Mouse (Mus musculus): ENCODE measurements around the gene Psmd4.
"Not testable (repeated sequence)": the region's sequence is repeated elsewhere in the genome, so short reads cannot be mapped to it uniquely, and the experiment has no call there.

Gene Psmd4

GRCm38 (mm10) chr3:95042166-95042837 lies at the start of gene Psmd4:
Psmd4 (minus strand) TSS chr3:95042614.
- peak; percentile 93 for DNase-seq (ENCODE audit: low read depth, low spot score)

GRCm38 (mm10) chr3:95088071-95088470 lies 45.7 kb upstream of the Psmd4 start:
- no peak for DNase-seq (ENCODE audit: low read depth, low spot score)

DNA sequence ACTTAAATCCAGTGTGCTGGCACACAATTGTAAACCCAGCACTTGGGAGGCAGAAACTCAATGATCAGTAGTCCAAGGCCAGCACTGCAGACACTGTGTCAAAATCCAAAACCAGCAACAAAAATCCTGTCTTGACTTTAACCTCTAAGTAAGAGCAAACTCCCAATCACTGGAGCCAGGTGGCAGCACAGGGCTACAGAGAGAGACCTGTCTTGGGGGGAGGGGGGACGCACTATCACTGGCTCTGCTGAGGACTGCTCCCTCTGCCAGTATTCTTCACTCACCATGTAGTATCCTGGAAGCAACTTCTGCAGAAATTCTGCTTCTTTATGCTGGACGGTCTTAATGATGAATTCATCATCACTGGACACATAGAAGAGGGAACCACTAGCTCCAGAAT lies 29.2 kb upstream of the Psmd4 start:
- no peak for DNase-seq (ENCODE audit: low read depth, low spot score)

- DNase-seq (ENCODE audit: low read depth, low spot score), result no peak
Observed at GRCm38 (mm10) chr3:95066570-95066969, 24.2 kb upstream of the Psmd4 start.

DNA sequence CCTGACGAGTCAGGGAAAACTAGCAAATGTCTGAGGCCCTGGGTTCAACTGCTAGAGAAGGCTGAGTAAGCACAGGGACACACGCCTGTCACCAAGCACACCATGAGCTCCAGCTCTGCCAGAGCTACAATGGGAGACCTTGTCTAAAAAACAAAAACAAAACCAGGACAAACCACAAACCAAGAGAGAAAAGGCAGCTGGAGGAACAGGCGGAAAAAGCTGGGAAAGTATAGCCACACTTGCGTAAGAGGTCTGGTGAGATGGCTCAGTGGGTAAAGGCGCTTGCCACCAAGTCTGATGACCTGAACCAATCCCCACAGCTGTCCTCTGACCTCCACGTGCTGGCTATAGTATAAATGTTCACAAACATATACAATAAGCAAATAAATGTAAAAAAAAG lies 23.7 kb upstream of the Psmd4 start:
- DNase-seq (ENCODE audit: low read depth, low spot score), result no peak

- no peak for DNase-seq (ENCODE audit: low read depth, low spot score)
Observed at GRCm38 (mm10) chr3:95065553-95065952, 23.1 kb upstream of the Psmd4 start.

- no peak for DNase-seq (ENCODE audit: low read depth, low spot score)
Observed at GRCm38 (mm10) chr3:95063741-95064140, 21.3 kb upstream of the Psmd4 start.

GRCm38 (mm10) chr3:95058078-95058477 lies 15.7 kb upstream of the Psmd4 start:
- DNase-seq (ENCODE audit: low read depth, low spot score), result no peak

GRCm38 (mm10) chr3:95056275-95056674 lies 13.9 kb upstream of the Psmd4 start:
- DNase-seq (ENCODE audit: low read depth, low spot score), result no peak

DNA sequence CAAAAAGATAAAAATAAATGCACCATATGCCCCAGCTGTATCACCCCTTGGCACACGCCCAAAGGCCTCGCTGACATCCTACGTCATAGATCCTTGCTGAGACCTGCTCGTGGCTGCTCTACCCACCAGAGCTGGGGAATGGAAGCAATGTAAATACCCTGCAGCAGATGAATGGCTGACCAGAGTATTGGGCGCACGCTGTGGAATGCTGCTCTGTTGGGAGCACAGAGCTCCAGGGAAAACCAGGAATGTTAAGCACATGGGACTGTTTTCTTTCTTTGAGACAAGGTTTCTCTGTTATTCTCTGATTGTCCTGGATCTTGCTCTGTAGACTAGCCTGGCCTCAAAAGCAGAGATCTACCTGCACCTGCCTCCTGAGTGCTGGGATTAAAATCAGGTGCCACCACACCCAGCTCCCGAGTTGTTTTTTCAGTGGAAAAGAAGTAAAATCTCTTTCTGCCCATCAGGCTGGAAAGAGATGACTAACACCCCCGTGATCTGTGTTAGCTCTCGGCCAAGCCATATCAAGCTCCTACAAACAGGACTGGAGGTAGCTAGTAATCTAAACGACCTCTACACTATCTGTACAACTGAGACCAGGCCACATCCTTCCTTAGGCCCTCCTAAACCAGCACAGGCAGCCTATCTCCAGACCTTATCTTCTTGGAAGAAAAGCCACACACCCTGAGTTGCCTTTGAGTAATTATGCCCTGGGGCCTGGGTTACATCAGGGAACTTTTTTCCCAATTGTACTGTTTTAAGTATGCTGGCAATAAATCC lies 12.3 kb upstream of the Psmd4 start:
- no peak for DNase-seq (ENCODE audit: low read depth, low spot score)

GRCm38 (mm10) chr3:95053701-95054100 lies 11.3 kb upstream of the Psmd4 start:
- no peak for DNase-seq (ENCODE audit: low read depth, low spot score)

- DNase-seq (ENCODE audit: low read depth, low spot score), result peak; percentile 14
Observed at GRCm38 (mm10) chr3:95052959-95053358, 10.5 kb upstream of the Psmd4 start.

DNA sequence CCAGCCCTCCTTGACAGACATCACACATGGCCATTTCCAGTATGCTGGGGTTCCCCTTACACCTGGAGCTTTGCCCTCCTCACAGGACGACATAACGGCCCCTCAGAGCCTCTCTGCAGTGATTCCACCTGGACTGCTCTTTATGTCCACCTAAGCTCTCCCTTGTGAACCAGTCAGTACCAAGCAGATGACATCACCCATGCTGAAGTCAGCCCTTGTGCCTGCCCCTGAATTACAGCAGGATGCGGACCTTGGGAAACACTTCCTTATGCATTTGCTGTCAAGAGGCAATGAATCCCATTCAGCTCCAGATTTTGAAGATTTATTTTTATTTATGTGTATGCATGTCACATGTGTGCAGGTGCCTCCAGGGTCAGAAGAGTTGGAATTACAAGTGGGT lies 5.5 kb upstream of the Psmd4 start:
- DNase-seq (ENCODE audit: low read depth, low spot score), result no peak

GRCm38 (mm10) chr3:95046462-95047057 lies 4.1 kb upstream of the Psmd4 start:
- DNase-seq (ENCODE audit: low read depth, low spot score), result no peak

DNA sequence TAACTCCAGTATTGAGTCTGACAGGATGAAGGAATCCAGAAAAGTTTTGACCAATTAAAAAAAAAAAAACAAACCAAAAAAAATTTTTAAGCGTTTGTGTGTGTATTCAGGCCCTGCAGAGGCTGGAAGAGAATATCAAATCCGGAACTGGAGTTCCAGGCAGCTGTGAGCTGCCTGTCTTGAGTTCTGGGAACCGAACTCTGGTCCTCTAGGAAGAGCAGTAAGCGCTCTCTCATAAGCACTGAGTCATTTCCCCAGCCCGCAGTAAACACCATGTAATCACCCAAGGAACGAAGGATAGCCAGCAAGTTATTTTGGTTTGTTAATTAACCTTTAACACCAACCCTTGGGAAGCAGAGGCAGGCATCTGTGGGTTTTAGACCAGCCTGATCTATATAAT lies 837 bp upstream of the Psmd4 start:
- no peak for DNase-seq (ENCODE audit: low read depth, low spot score)

DNA sequence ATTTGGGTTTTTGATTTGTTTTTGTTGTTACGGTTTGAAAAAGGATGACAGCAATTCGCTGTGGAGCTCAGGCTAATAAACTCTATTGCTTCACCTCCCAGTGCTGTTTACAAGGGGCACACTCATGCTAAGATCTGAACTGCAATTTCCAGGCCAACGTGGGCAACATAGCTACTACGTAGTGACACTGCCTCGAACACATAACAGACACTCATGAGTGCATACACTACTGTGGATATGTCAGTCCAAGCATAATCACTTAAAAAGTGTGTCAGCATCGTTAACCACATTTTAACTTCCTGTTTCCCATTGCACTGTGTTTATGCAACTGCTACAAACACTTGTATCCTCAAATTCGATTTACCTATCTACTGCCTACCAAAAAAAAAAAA lies 420 bp upstream of the Psmd4 start:
- no peak for DNase-seq (ENCODE audit: low read depth, low spot score)

- no peak for DNase-seq (ENCODE audit: low read depth, low spot score)
Observed at GRCm38 (mm10) chr3:95041625-95042024, 789 bp downstream of the Psmd4 start.

DNA sequence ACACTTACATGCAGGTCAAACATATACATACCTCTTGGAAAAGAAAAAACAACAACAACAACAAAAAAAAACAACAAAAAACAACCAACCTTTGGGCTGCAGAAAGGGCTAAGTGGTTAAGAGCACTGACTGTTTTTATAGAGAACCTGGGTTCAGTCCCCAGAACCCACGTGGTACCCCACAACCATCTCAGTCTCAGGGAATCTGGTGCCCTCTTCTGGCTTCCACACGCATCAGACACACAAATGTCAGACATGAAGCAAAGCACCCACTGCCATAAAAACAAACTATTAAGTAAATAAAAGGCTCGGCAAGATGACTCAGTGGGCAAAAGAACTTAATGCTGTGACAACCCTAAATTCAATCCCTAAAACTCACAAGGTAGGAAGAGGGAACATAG lies 12.5 kb downstream of the Psmd4 start:
- DNase-seq (ENCODE audit: low read depth, low spot score), result no peak

DNA sequence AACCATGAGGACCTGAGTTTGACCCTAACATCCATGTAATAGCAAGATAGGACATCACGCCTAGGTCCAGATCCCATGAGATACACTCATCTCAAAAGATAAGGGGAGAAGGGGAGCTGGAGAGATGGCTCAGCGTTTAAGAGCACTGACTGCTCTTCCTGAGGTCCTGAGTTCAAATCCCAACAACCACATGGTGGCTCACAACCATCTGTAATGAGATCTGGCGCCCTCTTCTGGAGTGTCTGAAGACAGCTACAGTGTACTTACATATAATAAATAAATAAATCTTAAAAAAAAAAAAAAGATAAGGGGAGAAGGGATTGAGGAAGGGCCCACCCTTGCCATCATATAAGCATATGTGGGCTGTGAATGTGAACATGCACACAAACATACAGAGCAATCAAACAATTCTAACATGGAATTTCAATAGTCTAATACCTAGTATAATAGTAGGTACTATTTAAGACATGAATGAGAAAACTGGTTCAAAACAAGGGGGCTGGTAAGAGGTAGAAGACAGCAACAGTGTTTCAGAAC lies 13.1 kb downstream of the Psmd4 start:
- not testable (repeated sequence) for DNase-seq (ENCODE audit: low read depth, low spot score)

GRCm38 (mm10) chr3:95028603-95029002 lies 13.8 kb downstream of the Psmd4 start:
- no peak for DNase-seq (ENCODE audit: low read depth, low spot score)

- DNase-seq (ENCODE audit: low read depth, low spot score), result no peak
Observed at GRCm38 (mm10) chr3:95027701-95028100, 14.7 kb downstream of the Psmd4 start.

- DNase-seq (ENCODE audit: low read depth, low spot score), result no peak
Observed at GRCm38 (mm10) chr3:95027057-95027645, 15.3 kb downstream of the Psmd4 start.
